Mouse (Mus musculus) ES-Bruce4 (cell line): ENCODE data around the gene Surf2.

Experiments used
- CTCF ChIP-seq: IDR thresholded peaks from one replicate; pipeline ENCODE4 v1.8.1; 2011; ENCODE audit warnings: low read depth, low read length
- POLR2A ChIP-seq: IDR thresholded peaks from one replicate; pipeline ENCODE4 v1.8.1; 2011; ENCODE audit warnings: low read length; ENCODE audit not compliant: insufficient read depth

DNA sequence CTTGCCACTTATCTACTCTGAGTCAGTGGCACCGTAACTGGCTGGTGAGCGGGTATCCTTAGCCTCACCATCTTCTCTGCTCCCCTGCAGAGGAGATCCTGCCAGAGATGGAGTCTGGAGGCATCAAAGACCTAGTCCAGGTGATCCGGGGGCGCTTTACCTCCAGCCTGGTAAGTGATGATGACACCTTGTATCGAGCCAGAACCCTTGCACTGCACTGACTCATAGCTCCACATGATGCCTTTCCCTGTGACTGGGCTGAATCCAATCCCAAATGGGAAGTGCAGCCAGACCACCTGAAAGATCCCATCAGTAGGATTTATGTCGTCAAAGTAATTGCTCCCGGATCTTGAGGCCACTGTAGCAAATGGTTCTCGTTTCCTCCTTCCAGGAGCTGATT, 36.7 kb downstream of the Surf2 start:
- TF ChIP-seq CTCF (no peak), POLR2A (no peak)
